Mouse (Mus musculus) brain, embryonic 18.5 days (tissue): Measurements from ENCODE around the gene Nudt7.

Source experiments
- DNase-seq: peaks from one replicate; pipeline ENCODE4 v3.0.0-alpha.2; 2012; ENCODE audit warnings: low read depth, low spot score

The Nudt7 gene

GRCm38 (mm10) chr8:114142199-114142598, 8.8 kb downstream of the Nudt7 start:
- no peak for DNase-seq

- no peak for DNase-seq
Observed at GRCm38 (mm10) chr8:114143645-114144290, 10.4 kb downstream of the Nudt7 start.

GRCm38 (mm10) chr8:114153311-114154045, 20.1 kb downstream of the Nudt7 start:
- DNase-seq, result no peak

GRCm38 (mm10) chr8:114158586-114158985, 25.2 kb downstream of the Nudt7 start:
- no peak for DNase-seq

GRCm38 (mm10) chr8:114159666-114160065, 26.3 kb downstream of the Nudt7 start:
- no peak for DNase-seq

GRCm38 (mm10) chr8:114163871-114164270, 30.5 kb downstream of the Nudt7 start:
- DNase-seq, result no peak

- no peak for DNase-seq
Observed at GRCm38 (mm10) chr8:114164444-114165096, 31.2 kb downstream of the Nudt7 start.

- DNase-seq, result no peak
Observed at GRCm38 (mm10) chr8:114165741-114166140, 32.4 kb downstream of the Nudt7 start.

- DNase-seq, result no peak
Observed at GRCm38 (mm10) chr8:114176721-114177120, 43.4 kb downstream of the Nudt7 start.

GRCm38 (mm10) chr8:114193334-114193733, 60.0 kb downstream of the Nudt7 start:
- no peak for DNase-seq

GRCm38 (mm10) chr8:114198990-114199389, 65.6 kb downstream of the Nudt7 start:
- DNase-seq, result no peak
